Mouse (Mus musculus) right cerebral cortex, postnatal 36 days (tissue): ENCODE results near the gene Sfrp2.

Source experiments
- DNase-seq, 2 experiments: peaks; one replicate each; pipeline ENCODE4 v3.0.0; 2022; ENCODE audit warnings: low spot score in 2 of 2, mixed read lengths in 1 of 2

Gene Sfrp2

GRCm38 (mm10) chr3:83771160-83771869 is 5.2 kb downstream of the Sfrp2 start:
- DNase-seq, result no peak

- DNase-seq, result no peak
These were observed 7.2 kb downstream of the Sfrp2 start for GRCm38 (mm10) chr3:83773281-83773680.

- DNase-seq, result no peak
These were observed 9.3 kb downstream of the Sfrp2 start for GRCm38 (mm10) chr3:83775403-83775802.

DNA sequence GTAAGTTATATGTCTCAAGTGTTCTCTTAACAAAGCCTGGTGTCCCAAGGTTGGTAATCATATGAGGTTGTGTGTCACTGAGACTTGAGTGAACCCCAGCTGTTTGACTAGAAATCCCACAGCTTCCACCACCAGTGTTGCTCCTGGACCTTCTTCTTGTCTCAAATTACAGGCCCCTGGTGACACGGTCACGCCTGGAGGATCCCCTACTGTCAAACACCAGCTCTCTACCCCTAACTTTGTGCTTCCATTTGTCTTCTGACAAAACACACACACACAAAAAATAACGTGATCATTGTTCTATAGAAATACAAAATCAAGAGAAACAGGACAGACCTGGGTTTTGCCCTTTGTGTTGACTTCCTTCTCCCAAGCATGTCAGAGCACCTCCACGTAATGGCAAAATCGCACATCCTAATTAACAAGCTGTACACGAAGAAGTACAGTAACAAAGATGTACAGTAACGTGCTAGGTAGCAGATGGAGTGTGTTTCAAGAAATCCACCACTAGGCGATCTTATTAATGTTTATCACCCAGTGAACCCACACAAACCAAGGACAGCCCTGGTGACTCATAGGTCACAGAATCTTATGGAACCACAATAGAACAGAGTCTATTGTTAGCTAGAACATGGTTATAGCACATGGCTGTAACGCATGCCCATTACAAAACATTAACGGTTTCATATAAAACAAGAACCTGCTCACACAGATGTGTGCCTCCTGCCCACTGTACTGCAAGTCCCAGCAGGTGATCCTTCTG is 15.5 kb downstream of the Sfrp2 start:
- DNase-seq, result no peak

DNA sequence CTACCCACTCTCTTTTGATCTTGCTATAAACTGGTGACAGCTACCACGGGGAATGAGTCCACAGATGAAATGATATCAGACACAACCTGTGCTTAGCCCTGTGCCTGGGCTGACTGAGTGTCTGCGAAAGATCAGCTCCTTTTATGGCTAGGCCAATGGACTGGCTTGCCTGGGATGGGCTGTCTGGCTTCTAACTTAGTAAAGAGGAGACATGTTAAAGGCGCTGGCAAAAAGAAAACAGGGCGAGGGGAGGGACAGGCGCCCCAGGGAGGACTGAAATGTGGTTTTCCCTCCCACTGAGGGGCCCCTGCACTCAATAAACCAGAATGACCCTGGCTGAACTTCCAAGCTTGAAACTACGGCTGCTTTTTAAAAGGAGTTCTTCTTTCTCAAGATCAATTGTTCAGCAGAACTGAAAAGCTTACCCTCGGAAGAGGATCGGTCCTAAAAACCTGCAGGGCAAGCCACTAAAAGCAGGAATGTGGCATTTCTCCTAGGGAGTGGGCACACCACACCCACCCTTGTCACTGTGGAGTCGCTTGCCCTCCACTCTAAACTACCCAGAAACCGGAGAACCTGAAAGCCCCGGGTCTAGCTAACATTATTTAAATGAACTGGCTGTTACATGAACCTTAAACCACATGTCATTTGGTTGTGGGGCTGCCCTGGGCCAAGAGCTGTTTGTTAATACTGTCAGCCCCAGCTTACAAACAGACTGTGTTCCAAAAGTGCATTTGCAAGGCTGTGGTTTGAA is 17.8 kb downstream of the Sfrp2 start:
- no peak for DNase-seq

GRCm38 (mm10) chr3:83784726-83785125 is 18.6 kb downstream of the Sfrp2 start:
- no peak for DNase-seq

DNA sequence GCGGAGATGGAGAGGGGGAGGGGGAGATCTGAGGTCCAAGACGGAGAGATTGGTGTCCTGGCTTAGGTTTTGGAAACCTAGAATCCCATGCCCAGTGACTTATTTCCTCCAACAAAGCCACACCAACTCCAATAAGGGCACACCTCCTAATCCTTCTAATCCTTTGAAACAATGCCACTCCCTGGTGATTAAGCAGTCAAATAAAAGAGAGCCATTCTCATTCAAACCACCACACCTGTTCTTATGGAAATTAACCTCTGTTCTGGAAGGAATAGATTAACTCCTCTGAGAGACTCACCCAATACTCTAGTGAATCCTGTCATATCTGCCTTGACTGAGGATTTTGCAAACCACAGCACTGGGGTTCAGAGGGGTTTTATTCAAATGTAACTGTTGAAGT is 21.0 kb downstream of the Sfrp2 start:
- no peak for DNase-seq

- DNase-seq, result no peak
These were observed 21.7 kb downstream of the Sfrp2 start for GRCm38 (mm10) chr3:83787776-83788305.

DNA sequence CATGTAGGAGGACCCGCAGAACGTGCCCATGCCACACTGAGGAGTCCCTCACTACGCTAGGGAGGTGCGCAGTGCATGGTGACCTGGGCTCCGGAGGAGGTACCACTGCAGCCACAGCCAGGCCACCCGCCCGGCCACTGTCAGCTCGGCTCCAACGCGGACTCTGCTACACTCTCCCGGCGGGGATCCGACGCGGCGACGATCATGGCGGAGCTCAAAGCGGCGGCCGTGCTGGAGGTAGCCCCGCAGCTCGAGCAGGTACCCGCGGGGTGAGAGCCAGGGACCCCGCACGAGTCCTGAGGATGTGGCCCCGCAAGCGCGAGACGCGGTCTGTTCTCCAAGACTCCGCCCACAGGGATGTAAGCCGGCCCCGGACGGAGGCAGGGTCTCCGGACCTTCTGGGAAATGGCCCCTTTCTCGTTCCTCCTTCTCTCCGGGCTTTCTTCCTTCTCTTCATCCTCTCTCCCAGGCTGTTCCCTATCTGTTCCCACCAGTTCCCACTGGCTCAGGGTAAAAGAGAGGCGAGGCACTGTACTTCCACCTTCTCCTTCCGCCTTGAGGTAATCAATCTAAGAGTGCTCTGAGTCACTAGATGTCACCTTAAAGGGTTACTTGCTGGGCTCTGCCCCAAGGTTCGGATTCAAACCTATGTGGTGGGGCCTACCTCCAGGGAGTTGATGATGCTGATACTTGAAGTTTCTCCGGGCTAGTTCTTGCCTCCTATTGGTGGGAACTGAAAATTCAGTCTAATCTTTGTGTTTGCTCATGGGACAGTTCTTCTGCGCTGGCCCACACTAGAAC is 23.7 kb downstream of the Sfrp2 start:
- DNase-seq, result no peak

DNA sequence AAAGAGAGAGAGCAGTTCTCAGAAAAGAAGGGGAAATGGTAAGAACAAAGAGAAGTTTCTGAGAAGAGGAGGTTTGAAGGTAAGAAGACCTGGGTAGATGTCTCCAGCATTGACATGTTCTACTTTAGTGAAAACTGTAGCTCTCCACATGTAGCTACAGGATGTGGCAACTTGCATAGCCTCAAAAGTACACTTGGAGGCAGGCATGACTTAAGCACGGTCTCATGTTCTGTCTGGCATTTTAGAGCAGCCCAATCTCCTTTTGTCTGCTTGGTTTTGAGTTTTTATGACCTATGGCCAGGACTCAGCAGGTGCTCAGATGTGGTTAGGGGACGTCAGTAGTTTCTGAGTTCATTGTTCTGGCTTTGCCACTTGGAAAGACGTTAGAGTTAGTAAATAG is 25.3 kb downstream of the Sfrp2 start:
- DNase-seq, result no peak

DNA sequence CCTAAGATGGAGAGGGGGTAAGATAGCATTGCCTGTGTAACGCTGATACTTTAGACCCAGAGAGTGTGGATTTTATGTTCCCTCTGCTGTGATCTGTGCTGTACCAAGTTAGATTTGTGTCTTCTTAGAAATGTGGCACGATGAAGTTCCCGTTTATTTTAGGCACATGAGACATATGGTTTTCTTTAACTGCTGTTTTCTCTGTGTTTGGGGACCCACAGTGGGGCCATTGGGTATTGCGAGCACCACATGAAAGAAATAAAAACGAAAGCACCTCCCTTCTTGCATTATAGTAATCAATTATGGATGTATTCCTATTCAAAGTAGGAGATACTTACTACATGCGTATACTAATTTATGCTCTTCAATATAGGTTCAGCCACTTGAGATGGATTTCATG is 31.0 kb downstream of the Sfrp2 start:
- DNase-seq, result no peak

DNA sequence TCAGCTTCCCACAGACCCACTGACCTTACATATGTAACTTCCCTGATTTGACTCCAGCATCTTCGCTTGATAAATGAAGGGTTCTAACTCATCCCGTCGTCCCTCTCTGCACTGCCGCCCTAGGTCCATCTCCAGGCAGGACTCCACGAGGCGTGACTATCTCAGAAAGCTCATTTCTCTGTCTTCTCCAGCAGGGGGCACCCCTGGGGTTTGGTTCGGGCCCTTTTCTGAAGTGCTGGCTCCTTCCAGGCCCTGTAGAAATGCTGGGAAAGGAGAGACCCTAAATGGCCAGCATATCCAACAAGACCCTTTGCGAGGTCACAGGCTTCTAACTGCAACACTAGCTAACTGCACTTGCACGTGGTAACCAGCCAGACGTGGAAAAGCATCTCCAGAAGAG is 31.7 kb downstream of the Sfrp2 start:
- DNase-seq, result no peak

GRCm38 (mm10) chr3:83799486-83799885 is 33.4 kb downstream of the Sfrp2 start:
- no peak for DNase-seq

DNA sequence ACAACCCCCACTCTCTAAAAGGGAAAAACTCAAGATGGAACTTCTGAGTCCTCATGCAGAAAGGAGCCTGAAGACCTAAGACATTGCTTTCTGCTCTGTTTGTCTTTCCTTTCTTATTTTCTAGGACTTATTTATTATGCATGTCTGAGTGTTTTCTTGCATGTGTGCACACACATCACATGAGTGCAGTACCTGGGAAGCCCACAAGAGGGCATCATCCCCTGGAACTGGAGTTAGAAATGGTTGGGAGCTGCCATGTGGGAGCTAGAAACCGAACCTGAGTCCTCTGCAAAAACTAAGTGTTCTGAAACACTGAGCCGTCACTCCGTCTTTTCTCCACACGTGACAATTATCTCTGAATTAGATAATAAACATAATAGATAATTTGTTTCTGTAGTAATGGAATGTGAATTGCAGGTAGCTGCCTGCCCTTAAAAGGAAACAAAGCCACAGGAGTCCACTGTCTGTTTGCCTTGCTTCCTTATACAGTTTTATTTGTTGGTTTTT is 35.6 kb downstream of the Sfrp2 start:
- no peak for DNase-seq

DNA sequence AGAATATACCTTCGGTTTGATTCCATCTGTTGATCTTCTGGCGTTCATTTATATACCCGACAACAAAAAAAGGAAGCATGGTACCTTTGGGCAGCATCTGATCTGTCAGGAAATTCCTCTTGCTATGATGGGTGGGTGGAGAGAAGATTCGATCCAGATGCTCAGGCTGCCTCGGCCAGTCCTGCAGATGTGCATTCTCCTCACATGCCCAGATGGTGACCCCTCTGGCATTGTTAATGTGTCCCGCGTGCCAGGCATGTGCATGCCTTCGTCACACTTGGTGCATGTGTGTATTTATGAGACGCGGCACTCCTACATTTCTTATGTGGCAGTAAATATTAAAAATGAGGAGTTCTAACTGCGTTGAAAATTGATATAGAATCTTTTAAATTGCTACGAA is 42.4 kb downstream of the Sfrp2 start:
- DNase-seq, result no peak

DNA sequence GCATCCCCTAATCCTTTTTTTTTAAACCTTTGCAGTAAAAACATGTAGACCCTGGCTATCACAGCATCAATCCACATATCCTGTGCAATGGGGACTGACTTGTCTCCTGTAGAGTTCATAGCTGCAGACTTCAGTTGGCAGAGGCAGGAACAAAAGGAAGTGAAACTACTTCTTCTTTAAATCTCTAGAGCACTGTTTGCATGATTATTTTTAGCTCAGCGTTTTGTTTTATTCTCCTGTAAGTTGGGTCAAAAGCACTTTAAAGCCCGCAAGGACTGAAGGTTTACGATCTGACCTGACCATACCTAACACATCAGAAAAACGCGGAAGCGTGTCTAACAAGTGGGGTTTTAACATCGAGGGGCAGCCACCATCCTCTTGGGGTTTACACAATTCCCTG is 45.9 kb downstream of the Sfrp2 start:
- DNase-seq, result no peak

GRCm38 (mm10) chr3:83812863-83813262 is 46.7 kb downstream of the Sfrp2 start:
- no peak for DNase-seq

DNA sequence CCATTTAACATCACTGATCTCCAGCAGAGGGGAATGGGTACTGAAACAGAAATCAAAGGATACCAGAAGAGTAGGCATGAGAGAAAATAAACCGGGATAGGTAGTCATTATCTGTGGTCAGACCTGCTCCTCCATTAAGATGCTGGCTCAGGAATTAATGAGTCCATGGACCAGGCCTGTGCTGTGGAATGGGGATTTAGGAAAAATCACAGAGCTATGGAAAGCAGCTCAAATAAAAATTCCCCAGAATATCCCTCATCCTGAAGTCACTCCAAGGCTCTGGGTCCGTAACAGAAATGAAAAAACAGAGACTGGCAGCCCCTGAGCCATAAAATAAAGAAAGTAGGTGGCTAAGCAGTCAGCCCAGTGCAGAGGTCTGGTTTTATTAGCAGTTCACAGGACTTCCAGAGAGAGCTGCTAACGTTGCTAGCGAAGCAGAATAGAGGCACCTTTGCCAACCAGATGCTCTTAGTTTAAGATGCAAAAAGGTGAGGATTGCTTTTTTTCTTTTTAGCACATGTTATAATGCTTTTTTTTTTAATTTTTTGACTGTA is 50.3 kb downstream of the Sfrp2 start:
- no peak for DNase-seq

DNA sequence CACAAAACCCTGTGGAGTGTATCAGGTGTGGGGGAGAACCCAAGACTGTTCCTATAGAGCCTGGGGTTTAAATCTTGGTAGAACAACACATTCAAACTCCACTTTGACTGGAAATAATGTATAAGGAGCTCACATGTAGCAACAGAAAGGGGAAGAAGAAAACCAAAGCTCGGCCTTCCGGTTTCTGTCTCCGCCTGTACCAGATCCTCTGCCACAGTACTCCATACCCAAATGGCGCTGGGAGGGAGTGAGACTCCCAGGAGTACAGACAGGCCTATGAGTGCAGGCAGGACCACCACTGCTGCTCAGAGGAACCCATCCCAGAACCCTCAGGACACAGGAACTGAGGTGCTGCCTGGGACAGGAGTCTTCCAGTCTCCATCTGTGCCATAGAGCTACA is 57.7 kb downstream of the Sfrp2 start:
- no peak for DNase-seq
